Mouse (Mus musculus) midbrain, embryonic 13.5 days (tissue): ENCODE measurements around the gene Stard3. TPM values are rescaled to one million over a fixed set of nuclear protein-coding genes. Genes with fewer than 3 reads are reported as not detected.
A peak's percentile ranks its signal among the peaks of the same experiment; 100 is the strongest.

Experiments
- ATAC-seq: fragments of 200-750 bp; cut with Nextera tagmentation; 2 replicates; pipeline ENCODE4 v1.8.0; 2017; ENCODE audit warnings: mild to moderate bottlenecking, moderate TSS enrichment, moderate library complexity
- H3K27ac ChIP-seq: fragments of 300-500 bp; sonication (generic); 2 replicates; pipeline ENCODE4 v1.5.1; 2015; ENCODE audit warnings: inconsistent platforms, mild to moderate bottlenecking, moderate library complexity
- H3K27me3 ChIP-seq: fragments of 300-500 bp; sonication (generic); 2 replicates; pipeline ENCODE4 v1.6.1; 2015; ENCODE audit warnings: mild to moderate bottlenecking, inconsistent platforms
- H3K36me3 ChIP-seq: fragments of 300-500 bp; sonication (generic); 2 replicates; pipeline ENCODE4 v1.6.1; 2015; ENCODE audit warnings: mild to moderate bottlenecking, inconsistent platforms
- H3K4me1 ChIP-seq: fragments of 300-500 bp; sonication (generic); replicated peaks from 2 replicates; pipeline ENCODE4 v1.6.1; 2015; ENCODE audit warnings: inconsistent platforms
- H3K4me2 ChIP-seq: fragments of 300-500 bp; sonication (generic); replicated peaks from 2 replicates; pipeline ENCODE4 v1.6.1; 2015; ENCODE audit warnings: moderate library complexity, mild to moderate bottlenecking, inconsistent platforms
- H3K4me3 ChIP-seq: fragments of 300-500 bp; sonication (generic); replicated peaks from 2 replicates; pipeline ENCODE4 v1.5.1; 2015; ENCODE audit warnings: mild to moderate bottlenecking, inconsistent platforms
- H3K9ac ChIP-seq: fragments of 300-500 bp; sonication (generic); replicated peaks from 2 replicates; pipeline ENCODE4 v1.6.1; 2015; ENCODE audit warnings: mild to moderate bottlenecking, inconsistent platforms
- H3K9me3 ChIP-seq: fragments of 300-500 bp; sonication (generic); 2 replicates; pipeline ENCODE4 v1.6.1; 2016; ENCODE audit warnings: mild to moderate bottlenecking, inconsistent platforms
- WGBS: fragments of 180-500 bp; shearing (Covaris S2); methylation state at CpG from one replicate; pipeline ENCODE4 v1.1.7; 2015; 5-methylcytosine and 5-hydroxymethylcytosine counted together
- polyA plus RNA-seq: library from polyadenylated mRNA; unstranded; fragments of >200 nt; fragmentation: Nextera tagmentation; extraction: Ambion mirVana; gene quantifications from 2 replicates; pipeline ENCODE4 v1.2.1, GENCODE M21; 2015

Gene Stard3
- polyA plus RNA-seq, 1 experiment from 2014 or later = 46.9 TPM

DNA sequence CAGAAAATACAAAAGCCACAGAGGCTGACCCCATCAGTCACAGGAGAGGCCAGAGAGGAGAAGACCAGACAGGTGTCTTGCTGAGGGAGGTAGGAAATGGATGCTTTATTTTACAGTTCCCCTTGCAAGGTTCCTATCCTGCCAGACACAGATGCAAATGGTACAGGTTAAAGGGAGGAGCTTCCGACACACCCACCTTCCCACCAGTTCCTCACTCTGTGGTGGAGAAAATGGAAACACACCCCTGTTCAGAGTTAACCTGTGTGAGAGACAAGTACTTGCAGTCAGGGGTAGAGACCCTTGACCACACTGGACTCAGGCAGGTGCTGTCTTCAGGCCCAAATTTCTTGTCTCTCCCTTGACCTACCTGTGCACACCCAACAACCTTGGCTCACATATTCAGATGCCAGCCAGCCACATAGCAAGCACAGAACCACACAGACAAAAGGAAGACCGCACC is 27.4 kb upstream of the Stard3 start:
- no peak overlapping the region for H3K4me2 ChIP-seq
- H3K9me3 ChIP-seq = no peaks in the 10 kb centered on the region
- H3K36me3 ChIP-seq = no peaks in the 10 kb centered on the region
- WGBS = 59% methylated on average over 2 of the region's 2 CpGs
- peaks cover 99% of the 10 kb centered on the region for H3K27me3 ChIP-seq
- 0 out of 2 replicates have a peak overlapping the region, but pooled peaks have one; percentile 53 for H3K27ac ChIP-seq
- H3K9ac ChIP-seq = no peak overlapping the region
- no peak for ATAC-seq
- peaks cover 49% of the 10 kb centered on the region for H3K4me1 ChIP-seq
- no peak overlapping the region for H3K4me3 ChIP-seq

DNA sequence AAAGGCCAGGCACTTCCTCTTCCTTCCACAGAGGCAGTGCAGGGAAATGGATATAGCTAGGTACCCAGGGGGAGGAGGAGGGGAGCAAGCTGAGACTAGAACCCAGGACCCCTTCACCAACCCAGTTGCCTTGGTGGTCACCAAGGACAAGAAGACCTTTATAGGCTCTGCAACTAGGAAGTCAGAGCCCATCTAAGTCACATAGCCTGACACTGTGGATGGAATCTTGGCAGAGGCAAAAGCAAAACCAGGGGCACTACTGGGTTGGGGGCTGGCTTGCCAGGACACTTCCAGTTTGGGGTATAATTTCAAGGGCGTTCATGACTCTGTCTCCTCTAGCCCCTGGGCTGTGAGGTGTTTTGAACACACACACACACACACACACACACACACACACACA is 26.8 kb upstream of the Stard3 start:
- no peaks in the 10 kb centered on the region for H3K36me3 ChIP-seq
- peaks cover 49% of the 10 kb centered on the region for H3K4me1 ChIP-seq
- H3K9ac ChIP-seq = no peak overlapping the region
- H3K9me3 ChIP-seq = no peaks in the 10 kb centered on the region
- 56% methylated on average over 1 of the region's 1 CpGs for WGBS
- H3K4me3 ChIP-seq = no peak overlapping the region
- H3K27me3 ChIP-seq = peaks cover 99% of the 10 kb centered on the region
- no peak overlapping the region for H3K4me2 ChIP-seq
- no peak overlapping the region for H3K27ac ChIP-seq
- no peak for ATAC-seq

DNA sequence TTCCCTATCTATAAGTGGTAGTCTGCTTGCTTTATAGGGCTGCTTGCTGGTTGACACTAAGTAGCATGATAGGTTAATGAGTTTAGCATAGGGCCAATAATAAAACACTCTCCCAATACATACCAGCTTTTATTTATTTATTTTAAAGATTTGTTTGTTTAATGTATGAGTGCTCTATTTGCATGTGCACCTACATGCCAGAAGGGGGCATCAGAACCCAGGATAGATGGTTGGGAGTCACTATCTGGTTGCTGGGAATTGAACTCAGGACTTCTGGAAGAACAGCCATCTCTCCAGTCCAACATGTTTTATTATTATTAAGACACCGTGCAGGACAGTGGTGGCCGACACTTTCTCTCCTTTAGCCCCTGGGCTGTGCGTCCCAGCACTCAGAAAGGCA is 26.0 kb upstream of the Stard3 start:
- H3K27ac ChIP-seq = no peak overlapping the region
- H3K36me3 ChIP-seq = no peaks in the 10 kb centered on the region
- ATAC-seq = no peak
- H3K27me3 ChIP-seq = peaks cover 99% of the 10 kb centered on the region
- peaks cover 43% of the 10 kb centered on the region for H3K4me1 ChIP-seq
- H3K4me3 ChIP-seq = no peak overlapping the region
- no peak overlapping the region for H3K9ac ChIP-seq
- no peaks in the 10 kb centered on the region for H3K9me3 ChIP-seq
- no peak overlapping the region for H3K4me2 ChIP-seq
- WGBS = 79% methylated on average over 3 of the region's 3 CpGs

DNA sequence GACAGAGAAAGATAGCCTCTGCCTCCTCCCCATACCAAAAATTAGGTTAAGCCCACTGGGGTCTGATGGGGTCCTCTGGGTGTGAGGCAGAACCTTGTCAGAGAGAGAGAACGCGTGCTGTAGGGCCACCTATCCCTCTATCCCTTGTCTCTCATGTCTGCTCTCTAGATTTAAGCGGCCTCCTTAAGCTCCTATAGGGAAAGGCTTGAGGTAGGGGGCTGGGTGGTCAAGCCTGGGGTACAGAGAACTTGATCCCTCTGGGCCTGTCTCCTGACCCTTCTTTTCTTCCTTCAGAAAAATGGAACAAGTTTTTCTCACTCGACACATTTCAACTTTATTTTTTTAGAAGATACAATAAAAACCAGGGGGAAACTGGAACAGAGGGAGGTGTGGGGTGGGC is 25.3 kb upstream of the Stard3 start:
- Histone ChIP-seq H3K4me3 (no peak overlapping the region), H3K36me3 (no peaks in the 10 kb centered on the region), H3K9ac (no peak overlapping the region), H3K27ac (no peak overlapping the region), H3K4me1 (peaks cover 37% of the 10 kb centered on the region), H3K9me3 (no peaks in the 10 kb centered on the region), H3K4me2 (no peak overlapping the region), H3K27me3 (peaks cover 99% of the 10 kb centered on the region)
- no peak for ATAC-seq
- WGBS = 80% methylated on average over 4 of the region's 4 CpGs

DNA sequence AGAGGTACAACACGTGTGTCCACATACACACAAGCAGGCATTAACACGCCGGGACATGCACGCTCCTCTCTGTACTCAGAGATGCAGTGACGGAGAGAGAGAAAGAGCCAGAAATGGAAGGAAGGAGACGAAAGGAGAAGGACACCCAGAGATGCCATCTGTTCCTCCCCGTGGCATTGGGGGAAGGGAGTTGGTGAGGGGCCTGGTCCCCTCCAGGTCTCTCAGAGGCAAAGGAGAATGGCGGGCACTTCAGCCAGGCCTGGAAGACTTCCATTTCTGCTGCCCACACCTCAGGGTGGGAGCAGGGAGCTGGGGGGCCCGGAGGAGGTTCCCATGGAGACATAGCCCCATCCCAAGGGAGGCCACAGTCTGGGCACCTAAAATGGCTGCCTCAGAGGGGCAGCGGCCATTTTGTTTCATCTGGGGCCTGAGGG is 24.9 kb upstream of the Stard3 start:
- ATAC-seq = no peak
- 0 out of 2 replicates have a peak overlapping the region, but pooled peaks have one; percentile 12 for H3K27ac ChIP-seq
- no peak overlapping the region for H3K4me2 ChIP-seq
- H3K27me3 ChIP-seq = peaks cover 99% of the 10 kb centered on the region
- 73% methylated on average over 10 of the region's 10 CpGs for WGBS
- H3K4me1 ChIP-seq = peaks cover 34% of the 10 kb centered on the region
- no peak overlapping the region for H3K4me3 ChIP-seq
- no peak overlapping the region for H3K9ac ChIP-seq
- H3K36me3 ChIP-seq = no peaks in the 10 kb centered on the region
- H3K9me3 ChIP-seq = no peaks in the 10 kb centered on the region

DNA sequence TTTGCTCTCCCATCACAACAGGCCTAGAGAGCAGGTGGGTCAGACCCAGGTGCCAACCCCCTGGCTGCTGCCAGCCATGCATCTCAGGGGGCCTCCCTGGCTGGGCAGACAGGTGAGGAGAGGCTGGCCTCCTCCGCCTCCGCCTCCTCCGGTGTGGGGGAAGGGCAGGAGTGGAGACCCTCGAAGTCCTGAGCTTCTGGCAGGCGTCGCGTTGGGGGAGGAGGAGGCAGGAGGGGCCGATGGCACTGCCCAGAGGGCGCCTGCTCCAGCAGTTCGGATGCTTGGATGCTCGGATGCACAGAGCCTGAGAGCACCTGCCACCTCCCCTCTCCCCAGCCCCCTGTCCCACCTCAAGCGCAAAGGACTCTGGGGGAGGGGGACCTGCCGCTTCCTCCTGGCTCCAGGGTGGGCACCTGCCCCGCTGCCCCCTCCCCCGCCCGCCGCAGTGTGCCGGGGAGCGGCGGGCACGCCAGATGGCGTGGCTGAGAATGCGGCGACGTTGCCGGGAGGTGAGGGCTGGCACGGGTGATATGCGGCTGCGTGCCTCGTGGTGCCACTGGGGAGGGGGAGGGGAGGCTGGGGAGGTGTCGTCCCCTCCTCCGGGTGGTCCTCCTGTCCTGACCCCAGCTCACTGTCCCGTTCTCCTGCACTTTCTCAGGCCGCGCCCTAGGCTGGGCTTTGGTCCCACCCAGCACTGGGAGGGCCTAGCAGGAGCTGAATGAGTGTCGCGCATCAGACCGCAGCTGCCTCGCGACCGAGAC is 24.0 kb upstream of the Stard3 start:
- Histone ChIP-seq H3K4me3 (peak overlapping the region; percentile 30), H3K27ac (no peak overlapping the region), H3K36me3 (no peaks in the 10 kb centered on the region), H3K27me3 (peaks cover 99% of the 10 kb centered on the region), H3K4me1 (peaks cover 36% of the 10 kb centered on the region), H3K9ac (peak overlapping the region; percentile 55), H3K9me3 (no peaks in the 10 kb centered on the region), H3K4me2 (peak overlapping the region; percentile 55)
- 3% methylated on average over 34 of the region's 41 CpGs for WGBS
- ATAC-seq = 0 out of 2 replicates have a peak, but pooled peaks have one; percentile 38

DNA sequence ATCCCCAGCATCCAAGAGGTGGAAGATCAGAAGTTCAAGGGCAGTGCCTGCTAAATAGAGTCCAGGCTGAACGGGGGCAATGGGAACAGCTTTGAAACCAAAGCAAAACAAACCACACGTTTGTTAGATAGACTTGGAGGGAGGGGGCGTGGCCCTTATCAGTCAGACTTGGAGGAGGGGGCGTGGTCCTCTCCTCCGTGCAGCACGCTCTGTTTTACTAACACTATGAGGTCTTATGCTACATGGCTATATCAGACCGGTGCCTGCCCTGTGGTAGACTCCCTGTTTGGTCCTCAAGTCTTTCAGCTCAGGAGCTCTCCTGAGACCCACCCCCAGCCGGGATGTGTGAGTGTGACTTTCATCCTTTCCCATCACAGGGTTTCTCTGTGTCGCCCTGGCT is 22.9 kb upstream of the Stard3 start:
- 6% methylated on average over 9 of the region's 9 CpGs for WGBS
- Histone ChIP-seq H3K9ac (no peak overlapping the region), H3K9me3 (no peaks in the 10 kb centered on the region), H3K4me1 (peaks cover 40% of the 10 kb centered on the region), H3K27me3 (peaks cover 99% of the 10 kb centered on the region), H3K27ac (no peak overlapping the region), H3K4me3 (no peak overlapping the region), H3K36me3 (no peaks in the 10 kb centered on the region), H3K4me2 (no peak overlapping the region)
- no peak for ATAC-seq

DNA sequence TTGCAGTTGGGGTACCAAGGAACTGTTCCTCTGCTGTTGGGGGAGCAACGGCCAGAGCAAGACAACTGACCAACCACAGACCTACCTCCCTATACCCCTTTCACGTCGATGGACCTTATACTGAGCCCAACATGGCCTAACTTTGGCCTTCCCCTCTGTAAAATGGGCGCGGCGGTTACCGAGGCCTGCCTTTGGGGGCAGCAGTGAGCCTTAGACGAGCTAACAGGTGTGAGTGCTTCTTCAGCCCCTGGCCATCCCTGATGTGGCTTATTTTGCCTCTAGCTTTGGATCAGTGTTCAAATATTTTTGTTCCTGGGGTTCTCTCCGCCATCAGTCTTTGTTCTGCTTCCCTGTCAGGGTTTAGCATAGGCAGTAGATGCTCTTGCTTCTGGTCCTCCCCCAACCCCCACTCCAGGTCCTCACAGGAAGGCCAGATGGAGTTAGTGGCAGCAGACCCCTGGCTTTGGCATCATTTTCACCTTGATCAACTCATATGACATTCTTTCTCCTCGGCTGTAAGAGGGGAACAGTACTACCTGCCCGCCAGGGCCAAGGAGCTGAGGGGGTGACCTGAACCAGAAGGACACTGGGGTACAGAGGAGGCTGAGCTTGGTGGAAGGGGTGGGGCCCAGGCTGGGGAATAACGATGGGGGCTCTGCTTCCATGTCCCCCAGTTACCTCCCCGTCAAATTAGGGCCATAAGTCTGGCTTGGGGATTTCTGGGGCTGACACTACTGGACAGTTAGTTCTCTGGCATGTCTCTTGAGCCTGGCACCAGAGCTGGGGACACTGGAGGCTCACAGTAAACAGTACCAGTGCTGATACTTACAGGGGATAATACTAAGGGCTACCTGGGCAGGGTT is 21.7 kb upstream of the Stard3 start:
- Histone ChIP-seq H3K27me3 (peaks cover 97% of the 10 kb centered on the region), H3K4me3 (no peak overlapping the region), H3K36me3 (no peaks in the 10 kb centered on the region), H3K27ac (no peak overlapping the region), H3K9ac (no peak overlapping the region), H3K4me2 (no peak overlapping the region), H3K4me1 (peaks cover 40% of the 10 kb centered on the region), H3K9me3 (no peaks in the 10 kb centered on the region)
- ATAC-seq = no peak
- 19% methylated on average over 13 of the region's 13 CpGs for WGBS

DNA sequence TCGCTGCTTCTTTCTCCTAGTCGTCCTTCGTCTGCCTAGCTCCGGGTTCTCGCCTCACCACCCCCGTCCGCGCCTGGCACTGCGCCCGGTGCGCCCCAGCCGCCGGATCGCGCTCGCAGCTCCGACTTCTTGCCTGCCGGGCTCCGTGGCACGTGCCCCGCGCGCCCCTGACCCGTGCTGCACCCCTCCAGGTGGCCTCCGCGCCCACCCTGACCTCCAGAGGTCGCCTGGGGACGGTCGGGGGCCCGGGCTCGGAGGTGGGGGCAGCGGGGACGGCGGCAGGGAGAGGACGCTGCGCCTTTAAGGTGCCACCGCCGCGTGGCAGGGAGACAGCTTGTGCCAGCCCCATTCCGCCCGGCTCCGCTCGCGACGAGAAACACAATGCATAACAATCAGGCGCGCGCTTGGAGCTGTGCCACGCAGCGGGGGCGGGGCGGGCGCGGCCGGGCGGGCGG is 19.6 kb upstream of the Stard3 start:
- no peak for ATAC-seq
- H3K4me1 ChIP-seq = peaks cover 45% of the 10 kb centered on the region

DNA sequence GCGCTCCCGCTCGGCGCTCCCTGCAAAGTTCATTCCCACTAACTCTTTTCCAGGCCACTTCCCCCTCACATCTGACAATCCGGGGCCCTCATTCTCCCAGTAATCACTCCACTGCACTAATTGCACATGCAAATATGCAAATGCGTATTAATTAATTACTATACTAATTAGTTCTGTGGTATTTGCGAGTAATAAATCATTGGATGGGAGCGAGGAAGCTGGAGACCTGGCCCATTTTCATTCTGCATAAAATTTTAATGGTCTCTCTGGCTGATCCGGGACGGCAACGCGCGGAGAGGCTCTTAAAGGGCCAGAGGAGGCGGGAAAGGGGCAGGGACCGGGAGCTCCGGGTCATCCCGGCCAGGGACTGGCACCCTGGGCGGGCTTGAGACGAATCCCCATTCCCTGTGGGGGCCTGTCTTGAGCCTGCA is 19.1 kb upstream of the Stard3 start:
- 2% methylated on average over 19 of the region's 19 CpGs for WGBS
- H3K36me3 ChIP-seq = no peaks in the 10 kb centered on the region
- H3K27ac ChIP-seq = peak overlapping the region; percentile 79
- H3K4me2 ChIP-seq = peak overlapping the region; percentile 85
- peaks cover 40% of the 10 kb centered on the region for H3K4me1 ChIP-seq
- peak overlapping the region; percentile 66 for H3K9ac ChIP-seq
- peak overlapping the region; percentile 50 for H3K4me3 ChIP-seq
- no peak for ATAC-seq
- peaks cover 90% of the 10 kb centered on the region for H3K27me3 ChIP-seq
- no peaks in the 10 kb centered on the region for H3K9me3 ChIP-seq

More for the DNA sequence above, 19.6 kb upstream of the Stard3 start:
- Histone ChIP-seq H3K9ac (peak overlapping the region; percentile 66), H3K4me3 (peak overlapping the region; percentile 50), H3K4me2 (peak overlapping the region; percentile 85), H3K36me3 (no peaks in the 10 kb centered on the region), H3K27ac (peak overlapping the region; percentile 79), H3K27me3 (peaks cover 90% of the 10 kb centered on the region), H3K9me3 (no peaks in the 10 kb centered on the region)
- 2% methylated on average over 30 of the region's 57 CpGs for WGBS

DNA sequence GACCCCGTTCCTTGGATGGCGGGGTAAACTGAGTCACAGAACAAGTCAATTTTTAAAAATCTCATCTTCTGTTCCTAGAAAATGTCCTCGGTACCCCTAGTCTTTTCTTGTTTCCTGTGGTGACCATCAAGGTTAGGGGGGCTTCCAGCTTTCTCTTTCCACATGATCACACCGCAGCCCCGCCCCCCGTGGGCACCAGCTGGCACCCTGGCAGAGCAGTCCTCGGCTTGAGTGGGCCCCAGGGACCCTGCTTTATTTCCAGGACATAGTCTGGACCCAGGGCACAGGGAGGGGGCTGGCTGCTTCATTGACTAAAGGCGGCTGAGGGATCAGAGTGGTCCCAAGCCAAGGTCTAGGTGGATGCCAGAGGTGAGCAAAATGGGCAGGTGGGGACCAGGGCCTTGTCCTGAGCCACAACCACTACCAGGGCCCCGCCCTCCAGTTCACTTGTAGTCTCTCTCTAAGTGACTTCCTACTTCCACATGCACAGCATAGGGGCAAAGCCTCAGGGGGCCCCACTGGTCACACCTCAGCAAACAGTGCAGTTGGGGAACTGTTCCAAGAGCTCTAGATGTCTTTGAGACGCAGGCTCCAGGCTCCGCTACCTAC is 18.4 kb upstream of the Stard3 start:
- peak overlapping the region; percentile 50 for H3K4me3 ChIP-seq
- no peak for ATAC-seq
- WGBS = 5% methylated on average over 11 of the region's 11 CpGs
- peak overlapping the region; percentile 79 for H3K27ac ChIP-seq
- H3K4me2 ChIP-seq = peak overlapping the region; percentile 85
- no peaks in the 10 kb centered on the region for H3K36me3 ChIP-seq
- H3K4me1 ChIP-seq = peaks cover 33% of the 10 kb centered on the region
- peak overlapping the region; percentile 66; the same call in 1 of the 2 replicates for H3K9ac ChIP-seq
- H3K9me3 ChIP-seq = no peaks in the 10 kb centered on the region
- peaks cover 87% of the 10 kb centered on the region for H3K27me3 ChIP-seq
